Mouse (Mus musculus): ENCODE measurements around the gene Rhbdl3. TPM values are rescaled to one million over a fixed set of nuclear protein-coding genes. Genes with fewer than 3 reads are reported as not detected.

Rhbdl3 gene
- polyA plus RNA-seq, 1 experiment from 2014 or later, result 5.4 TPM

DNA sequence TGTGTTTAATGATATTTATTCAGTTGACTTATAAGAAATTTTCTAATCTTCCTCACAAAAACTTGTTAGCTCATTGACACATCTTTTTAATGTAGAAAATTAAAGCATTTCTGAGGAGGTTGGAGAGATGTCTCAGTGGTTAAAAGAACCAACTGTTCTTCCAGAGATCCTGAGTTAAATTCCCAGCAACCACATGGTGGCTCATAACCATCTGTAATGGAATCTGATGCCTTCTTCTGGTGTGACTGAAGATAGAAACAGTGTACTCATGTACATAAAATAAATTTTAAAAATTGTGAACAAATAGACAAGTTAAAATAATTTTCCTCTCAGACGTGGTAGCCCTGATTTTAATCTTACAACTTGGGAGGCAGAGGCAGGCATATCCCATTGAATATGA lies 89.2 kb downstream of the Rhbdl3 start:
- Histone ChIP-seq H3K4me2 (replicated peaks) (no peak overlapping the region), H3K27me3 (ENCODE audit: control insufficient read depth, insufficient read depth, low read length) (no peaks in the 10 kb centered on the region), H3K9ac (no peak overlapping the region), H3K4me1 (replicated peaks; ENCODE audit: control insufficient read depth, insufficient read depth, low read length) (peaks cover 21% of the 10 kb centered on the region), H3K4me3 (replicated peaks; ENCODE audit: low read length) (no peak overlapping the region), H3K36me3 (replicated peaks; ENCODE audit: control insufficient read depth, insufficient read depth) (peaks cover 74% of the 10 kb centered on the region), H3K27ac (no peak overlapping the region), H3K9me3 (ENCODE audit: control insufficient read depth, low read length) (no peaks in the 10 kb centered on the region)
- ATAC-seq (ENCODE audit: low FRiP score), result no peak
- no peak for DNase-seq (ENCODE audit: low spot score)
- WGBS, result 91% methylated on average over 1 of the region's 1 CpGs

DNA sequence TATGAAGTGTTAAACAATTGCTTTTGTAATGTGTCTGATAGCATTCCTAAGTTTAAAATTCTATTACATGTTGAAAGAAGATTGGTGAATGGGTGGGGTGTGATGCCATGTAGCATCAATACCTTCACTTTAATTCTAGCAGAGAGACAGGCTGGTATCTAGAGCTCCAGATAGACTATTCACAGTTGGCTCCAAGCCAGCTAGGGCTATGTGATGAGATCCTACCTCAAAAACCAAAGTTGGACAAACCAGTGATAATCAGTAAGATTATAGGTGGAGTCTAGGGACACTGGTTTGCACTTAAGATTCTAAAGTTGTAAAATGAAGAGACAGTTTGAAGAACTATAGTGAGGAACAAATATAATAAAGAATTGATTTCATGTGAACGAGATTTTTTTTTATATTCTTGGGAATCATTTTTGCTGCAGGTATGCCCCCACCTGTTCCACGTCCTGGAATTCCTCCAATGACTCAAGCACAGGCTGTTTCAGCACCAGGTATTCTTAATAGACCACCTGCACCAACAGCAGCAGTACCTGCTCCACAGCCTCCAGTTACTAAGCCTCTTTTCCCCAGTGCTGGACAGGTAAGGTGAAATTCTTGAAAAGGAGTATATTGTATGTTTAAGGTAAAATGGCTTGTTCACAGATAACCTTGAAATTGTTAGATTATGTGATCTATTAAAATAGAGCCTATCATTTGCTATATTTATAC lies 90.9 kb downstream of the Rhbdl3 start:
- Histone ChIP-seq H3K9me3 (ENCODE audit: control insufficient read depth, low read length) (no peaks in the 10 kb centered on the region), H3K27me3 (ENCODE audit: control insufficient read depth, insufficient read depth, low read length) (no peaks in the 10 kb centered on the region), H3K27ac (no peak overlapping the region), H3K4me3 (replicated peaks; ENCODE audit: low read length) (no peak overlapping the region), H3K9ac (no peak overlapping the region), H3K4me2 (replicated peaks) (no peak overlapping the region), H3K36me3 (replicated peaks; ENCODE audit: control insufficient read depth, insufficient read depth) (peaks cover 82% of the 10 kb centered on the region), H3K4me1 (replicated peaks; ENCODE audit: control insufficient read depth, insufficient read depth, low read length) (peaks cover 5% of the 10 kb centered on the region)
- no peak for ATAC-seq (ENCODE audit: low FRiP score)
- 93% methylated on average over 2 of the region's 2 CpGs for WGBS
- DNase-seq (ENCODE audit: low spot score), result no peak

DNA sequence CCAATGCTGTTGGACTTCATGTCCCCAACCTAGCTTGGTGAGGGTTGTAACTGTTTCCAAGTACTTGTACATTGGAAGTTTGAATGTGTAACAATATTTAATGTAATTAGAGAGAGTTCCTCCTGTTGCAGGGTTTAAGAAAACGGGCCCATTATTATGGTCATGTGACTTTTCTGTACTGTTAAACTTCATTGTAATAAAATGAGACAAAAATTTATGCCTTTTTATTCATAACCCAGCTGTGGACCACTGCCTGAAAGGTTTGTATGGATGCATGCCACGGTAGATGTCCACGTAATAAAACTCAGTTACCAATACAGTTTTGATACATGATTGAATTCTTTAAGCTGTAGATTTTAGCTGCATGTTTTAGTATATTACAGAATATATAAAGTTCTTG lies 95.2 kb downstream of the Rhbdl3 start:
- no peak for ATAC-seq (ENCODE audit: low FRiP score)

DNA sequence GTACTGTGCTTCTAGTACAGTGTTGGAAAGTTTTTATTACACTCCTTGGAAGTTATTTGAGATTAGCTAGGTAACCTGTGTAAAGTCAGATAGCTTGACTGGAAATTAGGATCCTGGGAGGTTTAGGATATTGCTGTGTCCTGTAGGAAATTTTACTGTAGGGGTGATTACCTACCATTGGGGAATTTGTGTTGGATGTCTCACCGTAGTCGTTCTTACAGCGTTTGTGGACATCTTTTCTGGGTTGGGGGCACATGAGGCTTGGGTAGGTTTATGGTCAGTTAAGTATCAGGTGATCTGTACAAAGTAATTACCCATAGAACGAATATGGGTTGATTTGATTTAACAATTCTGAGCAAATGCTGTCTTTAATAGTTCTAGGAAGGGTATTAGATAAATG lies 95.9 kb downstream of the Rhbdl3 start:
- Histone ChIP-seq H3K36me3 (replicated peaks; ENCODE audit: control insufficient read depth, insufficient read depth) (peaks cover 84% of the 10 kb centered on the region), H3K4me3 (replicated peaks; ENCODE audit: low read length) (no peak overlapping the region)
- ATAC-seq (ENCODE audit: low FRiP score), result no peak

More for the DNA sequence above, 95.2 kb downstream of the Rhbdl3 start:
- Histone ChIP-seq H3K4me2 (replicated peaks) (no peak overlapping the region), H3K9ac (no peak overlapping the region), H3K4me1 (replicated peaks; ENCODE audit: control insufficient read depth, insufficient read depth, low read length) (no peaks in the 10 kb centered on the region), H3K27ac (no peak overlapping the region), H3K36me3 (replicated peaks; ENCODE audit: control insufficient read depth, insufficient read depth) (peaks cover 85% of the 10 kb centered on the region), H3K4me3 (replicated peaks; ENCODE audit: low read length) (no peak overlapping the region), H3K9me3 (ENCODE audit: control insufficient read depth, low read length) (no peaks in the 10 kb centered on the region), H3K27me3 (ENCODE audit: control insufficient read depth, insufficient read depth, low read length) (no peaks in the 10 kb centered on the region)
- DNase-seq (ENCODE audit: low spot score), result no peak
- WGBS, result 91% methylated on average over 3 of the region's 3 CpGs

More for the DNA sequence above, 95.9 kb downstream of the Rhbdl3 start:
- no peaks in the 10 kb centered on the region for H3K4me1 ChIP-seq (replicated peaks; ENCODE audit: control insufficient read depth, insufficient read depth, low read length)
- H3K27me3 ChIP-seq (ENCODE audit: control insufficient read depth, insufficient read depth, low read length), result no peaks in the 10 kb centered on the region
- no peaks in the 10 kb centered on the region for H3K9me3 ChIP-seq (ENCODE audit: control insufficient read depth, low read length)
- WGBS, result 94% methylated on average over 4 of the region's 4 CpGs
- no peak overlapping the region for H3K27ac ChIP-seq
- H3K9ac ChIP-seq, result no peak overlapping the region
- H3K4me2 ChIP-seq (replicated peaks), result no peak overlapping the region
- no peak for DNase-seq (ENCODE audit: low spot score)

Other genes with a start within 250 kb of the Rhbdl3 start
- 10.7 and 12.3 TPM in 2 replicates for gene Crlf3, start 219.9 kb upstream of the Rhbdl3 start, polyA plus RNA-seq (2014; fragmentation: Nextera tagmentation; extraction: Ambion mirVana)
- 5.0 and 5.4 TPM in 2 replicates for gene Atad5, start 211.5 kb upstream of the Rhbdl3 start, polyA plus RNA-seq (2014; fragmentation: Nextera tagmentation; extraction: Ambion mirVana)
- gene Tefm, start 158.7 kb upstream of the Rhbdl3 start, polyA plus RNA-seq (2014; fragmentation: Nextera tagmentation; extraction: Ambion mirVana), result 19.9 and 24.3 TPM in 2 replicates
- 3.4 and 3.6 TPM in 2 replicates for gene Adap2, start 146.8 kb upstream of the Rhbdl3 start, polyA plus RNA-seq (2014; fragmentation: Nextera tagmentation; extraction: Ambion mirVana)
- 3.4 and 3.7 TPM in 2 replicates for gene Rnf135, start 117.1 kb upstream of the Rhbdl3 start, polyA plus RNA-seq (2014; fragmentation: Nextera tagmentation; extraction: Ambion mirVana)
- 79.0 and 90.3 TPM in 2 replicates for gene Rhot1, start 91.9 kb upstream of the Rhbdl3 start, polyA plus RNA-seq (2014; fragmentation: Nextera tagmentation; extraction: Ambion mirVana)
- gene 5730455P16Rik, start 77.1 kb downstream of the Rhbdl3 start, polyA plus RNA-seq (2014; fragmentation: Nextera tagmentation; extraction: Ambion mirVana), result 37.6 and 40.4 TPM in 2 replicates
- 190 and 213 TPM in 2 replicates for gene Zfp207, start 82.4 kb downstream of the Rhbdl3 start, polyA plus RNA-seq (2014; fragmentation: Nextera tagmentation; extraction: Ambion mirVana)
- 256 and 266 TPM in 2 replicates for gene Psmd11, start 127.7 kb downstream of the Rhbdl3 start, polyA plus RNA-seq (2014; fragmentation: Nextera tagmentation; extraction: Ambion mirVana)
- 90.1 and 92.7 TPM in 2 replicates for gene Cdk5r1, start 176.1 kb downstream of the Rhbdl3 start, polyA plus RNA-seq (2014; fragmentation: Nextera tagmentation; extraction: Ambion mirVana)

Measured in hindbrain, embryonic 14.5 days (tissue).